Mouse (Mus musculus) adrenal gland, postnatal 10 days (tissue): ENCODE data around the gene Krt76. TPM values are rescaled to one million over a fixed set of nuclear protein-coding genes. Genes with fewer than 3 reads are reported as not detected.

Experiments
- DNase-seq: peaks from one replicate; pipeline ENCODE4 v3.0.0; 2021; ENCODE audit warnings: mixed read lengths
- long read RNA-seq, 2 experiments: library from polyadenylated mRNA; stranded (forward); transcript quantifications; one replicate each; pipeline ENCODE4 v2.0.0; 2021
- total RNA-seq, 2 experiments: library from RNA; stranded (reverse); gene quantifications; 2 replicates each; pipeline ENCODE4 v1.2.3; 2021

The Krt76 gene
- not detected for total RNA-seq
- long read RNA-seq, experiment 1 = 0 reads
- long read RNA-seq, experiment 2 = 0 reads

- DNase-seq = no peak
These were observed at the start of gene Krt76 for GRCm38 (mm10) chr15:101892820-101893219. Gene Krt76 (minus strand): TSS chr15:101892920.

- peak; percentile 45 for DNase-seq
These were observed 49.2 kb upstream of the Krt76 start for GRCm38 (mm10) chr15:101941948-101942347.

GRCm38 (mm10) chr15:101940274-101940829 is 47.6 kb upstream of the Krt76 start, which contains the start of gene Krt79:
Gene Krt79 (minus strand): TSS chr15:101940324.
- DNase-seq = no peak

- DNase-seq = peak; percentile 39
These were observed 46.0 kb upstream of the Krt76 start for GRCm38 (mm10) chr15:101938600-101939308.

GRCm38 (mm10) chr15:101933024-101933423 is 40.3 kb upstream of the Krt76 start:
- DNase-seq = no peak

- DNase-seq = peak; percentile 65
These were observed 36.9 kb upstream of the Krt76 start for GRCm38 (mm10) chr15:101929666-101930065.

GRCm38 (mm10) chr15:101929087-101929486 is 36.4 kb upstream of the Krt76 start:
- DNase-seq = peak; percentile 52

- peak; percentile 78 for DNase-seq
These were observed 34.8 kb upstream of the Krt76 start for GRCm38 (mm10) chr15:101927340-101928080.

GRCm38 (mm10) chr15:101925041-101925440 is 32.3 kb upstream of the Krt76 start:
- DNase-seq = no peak

GRCm38 (mm10) chr15:101924635-101925034 is 31.9 kb upstream of the Krt76 start, which contains the start of gene Krt4:
Gene Krt4 (minus strand): TSS chr15:101924735.
- DNase-seq = no peak

- DNase-seq = no peak
These were observed 29.6 kb upstream of the Krt76 start for GRCm38 (mm10) chr15:101922296-101922695.

- DNase-seq = no peak
These were observed 23.4 kb upstream of the Krt76 start for GRCm38 (mm10) chr15:101916072-101916471.

GRCm38 (mm10) chr15:101904849-101905248 is 12.1 kb upstream of the Krt76 start:
- DNase-seq = no peak

- no peak for DNase-seq
These were observed 9.7 kb upstream of the Krt76 start for GRCm38 (mm10) chr15:101902171-101903149.

- peak; percentile 16 for DNase-seq
These were observed 2.5 kb upstream of the Krt76 start for GRCm38 (mm10) chr15:101895216-101895615.

GRCm38 (mm10) chr15:101879776-101880175 is 12.9 kb downstream of the Krt76 start:
- DNase-seq = peak; percentile 38

- DNase-seq = peak; percentile 11
These were observed 14.7 kb downstream of the Krt76 start for GRCm38 (mm10) chr15:101878041-101878440.

- DNase-seq = no peak
These were observed 18.3 kb downstream of the Krt76 start for GRCm38 (mm10) chr15:101874383-101874782.

GRCm38 (mm10) chr15:101873231-101873630 is 19.5 kb downstream of the Krt76 start:
- no peak for DNase-seq

GRCm38 (mm10) chr15:101869431-101869830 is 23.3 kb downstream of the Krt76 start, which contains the start of gene Krt77:
Gene Krt77 (minus strand): TSS chr15:101869705.
- no peak for DNase-seq

- DNase-seq = no peak
These were observed 26.0 kb downstream of the Krt76 start for GRCm38 (mm10) chr15:101866754-101867153.
